Mouse (Mus musculus) T-cell, adult 2 months (primary cell): ENCODE measurements around the gene Ccdc149.

Experiments
- DNase-seq: peaks from one replicate; pipeline ENCODE4 v3.0.0; 2022; ENCODE audit warnings: low spot score

The Ccdc149 gene

GRCm38 (mm10) chr5:52470991-52471801, at the start of gene Ccdc149:
TSS of gene Ccdc149 (minus strand) at chr5:52471521.
- DNase-seq, result no peak

GRCm38 (mm10) chr5:52519921-52520320, 48.6 kb upstream of the Ccdc149 start:
- DNase-seq, result no peak

- no peak for DNase-seq
Measured at GRCm38 (mm10) chr5:52516072-52516476, 44.8 kb upstream of the Ccdc149 start.

- peak; percentile 2 for DNase-seq
Measured at GRCm38 (mm10) chr5:52515246-52516021, 44.1 kb upstream of the Ccdc149 start.

- DNase-seq, result no peak
Measured at GRCm38 (mm10) chr5:52511089-52511488, 39.8 kb upstream of the Ccdc149 start.

- DNase-seq, result no peak
Measured at GRCm38 (mm10) chr5:52509416-52509815, 38.1 kb upstream of the Ccdc149 start.

- no peak for DNase-seq
Measured at GRCm38 (mm10) chr5:52504666-52505065, 33.3 kb upstream of the Ccdc149 start.

GRCm38 (mm10) chr5:52504148-52504547, 32.8 kb upstream of the Ccdc149 start:
- no peak for DNase-seq

GRCm38 (mm10) chr5:52495671-52496070, 24.4 kb upstream of the Ccdc149 start:
- DNase-seq, result no peak

- no peak for DNase-seq
Measured at GRCm38 (mm10) chr5:52491496-52491895, 20.2 kb upstream of the Ccdc149 start.

- no peak for DNase-seq
Measured at GRCm38 (mm10) chr5:52487559-52488430, 16.5 kb upstream of the Ccdc149 start.

- no peak for DNase-seq
Measured at GRCm38 (mm10) chr5:52476826-52477225, 5.5 kb upstream of the Ccdc149 start.

- DNase-seq, result no peak
Measured at GRCm38 (mm10) chr5:52476292-52476701, 5.0 kb upstream of the Ccdc149 start.

- DNase-seq, result no peak
Measured at GRCm38 (mm10) chr5:52473988-52474387, 2.7 kb upstream of the Ccdc149 start.

GRCm38 (mm10) chr5:52470551-52470950, 770 bp downstream of the Ccdc149 start:
- DNase-seq, result no peak

GRCm38 (mm10) chr5:52467841-52468240, 3.5 kb downstream of the Ccdc149 start:
- DNase-seq, result no peak

GRCm38 (mm10) chr5:52462447-52462846, 8.9 kb downstream of the Ccdc149 start:
- no peak for DNase-seq

GRCm38 (mm10) chr5:52461434-52462124, 9.7 kb downstream of the Ccdc149 start:
- no peak for DNase-seq

- no peak for DNase-seq
Measured at GRCm38 (mm10) chr5:52459308-52459707, 12.0 kb downstream of the Ccdc149 start.

GRCm38 (mm10) chr5:52457154-52457553, 14.2 kb downstream of the Ccdc149 start:
- no peak for DNase-seq

- no peak for DNase-seq
Measured at GRCm38 (mm10) chr5:52450821-52451220, 20.5 kb downstream of the Ccdc149 start.

- DNase-seq, result no peak
Measured at GRCm38 (mm10) chr5:52449187-52449586, 22.1 kb downstream of the Ccdc149 start.
